Mouse (Mus musculus): ENCODE results near the gene Rasl11b. TPM values are rescaled to one million over a fixed set of nuclear protein-coding genes. Genes with fewer than 3 reads are reported as not detected.

Gene Rasl11b
- total RNA-seq (2023; ENCODE audit: inconsistent age), result 0.27 to 0.51 TPM (median 0.34 TPM) in 4 replicates

DNA sequence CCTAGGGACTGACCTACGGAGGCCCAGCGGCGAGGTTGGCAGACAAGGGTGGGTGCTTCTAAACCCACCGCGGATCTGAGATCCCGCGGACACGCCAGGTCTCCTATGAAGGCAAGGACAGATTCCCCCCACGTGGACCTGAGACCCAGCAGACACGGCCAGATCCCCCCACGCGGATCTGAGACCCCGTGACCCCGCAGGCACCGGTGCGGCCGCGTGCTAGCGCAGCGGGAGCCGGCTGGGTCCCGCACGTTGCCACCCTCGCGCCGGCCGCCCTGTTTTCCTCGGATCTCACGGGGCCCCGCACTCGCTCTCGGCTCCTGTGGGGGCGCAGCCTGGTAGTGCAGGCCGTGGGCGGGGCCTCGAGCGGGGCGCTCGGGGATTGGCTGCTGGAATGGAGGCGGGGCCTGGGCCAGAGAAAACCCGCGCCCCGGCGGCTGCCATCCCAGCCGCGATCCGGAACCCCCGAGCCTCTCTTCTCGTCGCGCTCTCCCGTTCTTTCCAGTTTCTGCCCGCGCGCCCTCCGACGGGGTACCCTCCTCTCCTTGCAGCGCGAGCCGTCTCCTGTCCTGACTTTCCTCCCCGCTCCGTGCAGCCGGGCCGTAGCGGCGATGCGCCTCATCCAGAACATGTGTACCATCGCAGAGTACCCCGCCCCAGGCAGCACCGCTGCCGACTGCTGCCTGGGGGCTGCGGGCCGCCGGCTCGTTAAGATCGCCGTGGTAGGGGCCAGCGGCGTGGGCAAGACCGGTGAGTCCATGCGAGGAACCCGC, at the start of gene Rasl11b:
Gene Rasl11b (plus strand): TSS at position 446 of the 773 bp plus-strand sequence.

Other genes starting within 250 kb of the Rasl11b start
- gene Usp46, start 126.9 kb upstream of the Rasl11b start, total RNA-seq (2023; ENCODE audit: inconsistent age), result 8.8 to 13.4 TPM (median 9.3 TPM) in 4 replicates